Mouse (Mus musculus) liver, adult (tissue): ENCODE data around the gene Trim66.

ENCODE experiments used
- GATA4 ChIP-seq: IDR thresholded peaks from 2 replicates; pipeline ENCODE4 v1.6.1; 2014; ENCODE audit warnings: mild to moderate bottlenecking, low read length; ENCODE audit not compliant: insufficient replicate concordance

Trim66 gene

DNA sequence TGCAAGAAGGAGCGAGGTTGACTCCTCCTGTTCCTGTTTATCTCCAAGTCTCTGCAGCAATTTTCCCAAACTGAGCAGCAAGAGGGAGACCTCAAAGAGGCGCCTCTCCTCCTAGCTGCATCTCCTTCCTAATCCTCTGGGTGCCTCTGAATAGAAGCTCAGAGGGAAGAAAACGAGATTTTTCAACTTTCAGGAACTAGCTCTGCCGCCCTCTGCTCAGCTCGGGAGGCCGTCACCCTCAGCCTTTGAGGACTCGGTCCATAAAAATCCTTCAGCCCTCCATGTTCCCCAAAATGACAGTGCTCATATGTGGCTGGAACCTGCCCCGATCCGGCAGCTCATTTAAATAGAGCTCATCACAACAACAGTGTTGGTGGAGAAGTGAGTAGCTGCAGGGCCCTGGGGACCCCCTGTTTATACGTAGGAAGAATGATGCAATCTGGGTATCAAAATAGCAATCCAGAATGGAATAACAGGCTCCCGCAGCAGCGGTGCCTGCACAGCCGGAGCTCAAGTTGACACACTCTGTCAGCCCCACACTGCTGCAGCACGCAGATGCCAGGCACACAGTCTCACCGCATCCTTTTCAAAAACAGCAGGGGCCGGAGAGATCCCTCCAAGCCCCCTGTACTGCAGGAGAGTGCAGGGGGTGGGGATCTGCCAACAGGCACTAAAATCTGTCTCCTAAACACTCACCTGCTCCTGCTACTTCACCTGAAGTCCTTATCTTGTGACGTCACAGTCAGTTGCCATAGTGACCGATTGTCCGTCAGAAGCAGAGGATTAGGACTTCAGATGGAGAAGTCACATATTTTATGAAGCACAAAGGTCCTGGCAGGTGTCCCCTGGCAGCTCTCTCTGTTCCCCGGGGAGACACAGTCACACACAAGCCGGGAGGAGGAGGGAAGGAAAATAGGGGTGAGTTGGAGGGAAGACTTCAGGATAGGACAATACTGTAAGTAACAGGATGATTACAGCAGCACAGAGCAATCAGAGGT lies 14.3 kb downstream of the Trim66 start:
- TF ChIP-seq GATA4: no peak

DNA sequence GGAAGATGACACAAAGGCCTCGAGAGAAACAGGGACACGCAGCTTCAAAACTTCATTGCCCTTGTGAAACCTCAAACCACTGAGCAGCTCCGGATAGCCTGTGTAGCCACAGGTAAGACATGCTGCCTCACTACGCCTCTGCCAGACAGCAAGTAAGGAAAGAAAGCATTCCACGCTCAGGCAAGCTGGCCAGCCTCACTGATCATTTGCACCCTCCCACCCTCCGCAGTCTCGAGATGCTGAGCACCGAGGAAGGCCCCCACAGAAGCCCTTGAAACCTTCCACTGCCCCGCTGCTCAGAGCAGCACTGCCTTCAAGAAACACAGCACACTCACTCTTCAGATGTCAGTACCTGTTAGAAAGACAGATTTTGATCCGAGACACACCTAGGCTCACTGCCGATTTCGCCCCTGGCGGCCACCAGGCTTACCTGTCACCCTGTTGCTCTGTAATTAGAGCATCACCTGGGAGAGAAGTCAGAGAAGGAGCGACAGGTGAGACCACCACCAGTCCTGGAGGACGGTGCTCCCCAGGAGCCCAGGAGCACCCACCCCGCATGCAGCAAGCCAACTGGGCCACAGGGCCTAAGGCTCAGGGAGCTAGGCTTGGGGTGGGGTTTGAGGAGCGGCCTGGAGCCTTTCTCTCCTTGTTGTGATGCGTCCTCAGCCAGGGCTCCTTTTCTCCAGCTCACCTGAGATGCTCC lies 15.2 kb downstream of the Trim66 start:
- TF ChIP-seq GATA4: no peak

DNA sequence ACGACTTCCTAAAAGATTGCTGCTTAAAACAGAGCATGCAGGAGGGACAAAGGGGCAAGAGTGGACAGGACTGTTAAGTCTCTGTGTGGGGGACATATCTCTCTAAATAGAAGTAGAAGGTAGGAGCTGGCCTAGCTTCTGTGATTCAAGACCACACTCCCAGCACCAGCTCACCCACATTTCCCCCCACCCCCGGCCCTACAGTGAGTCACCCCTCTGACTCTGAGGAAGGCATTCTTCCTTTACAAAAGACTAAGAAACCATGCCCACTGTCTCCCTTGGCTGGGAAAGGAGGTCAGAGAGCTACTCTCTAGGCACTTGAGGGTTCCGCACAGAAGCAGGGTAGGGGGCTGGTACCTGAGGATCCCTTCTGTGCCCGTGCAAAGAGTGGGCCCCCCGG lies 23.7 kb downstream of the Trim66 start:
- no peak for TF ChIP-seq GATA4

DNA sequence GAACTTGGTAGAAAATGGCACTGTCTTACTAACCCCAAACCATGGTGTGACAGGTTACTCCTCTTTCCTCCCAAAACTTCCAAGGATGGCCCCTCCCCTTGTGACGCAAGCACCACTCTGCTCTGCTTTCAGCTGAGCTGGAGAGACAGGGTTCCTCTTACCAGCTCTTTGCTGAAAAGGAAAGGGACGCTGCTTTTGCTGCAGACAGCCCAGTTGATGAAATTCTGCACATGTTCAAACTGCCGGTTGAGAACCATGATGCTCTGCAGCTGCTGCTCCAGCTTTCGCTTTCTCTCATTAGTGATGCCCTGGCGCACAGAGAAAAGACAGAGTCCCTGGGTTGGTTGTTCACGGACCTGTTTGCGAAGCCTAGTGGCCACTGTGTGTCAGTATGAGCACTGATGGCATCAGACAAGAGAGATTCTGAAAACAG lies 27.2 kb downstream of the Trim66 start:
- TF ChIP-seq GATA4: no peak

DNA sequence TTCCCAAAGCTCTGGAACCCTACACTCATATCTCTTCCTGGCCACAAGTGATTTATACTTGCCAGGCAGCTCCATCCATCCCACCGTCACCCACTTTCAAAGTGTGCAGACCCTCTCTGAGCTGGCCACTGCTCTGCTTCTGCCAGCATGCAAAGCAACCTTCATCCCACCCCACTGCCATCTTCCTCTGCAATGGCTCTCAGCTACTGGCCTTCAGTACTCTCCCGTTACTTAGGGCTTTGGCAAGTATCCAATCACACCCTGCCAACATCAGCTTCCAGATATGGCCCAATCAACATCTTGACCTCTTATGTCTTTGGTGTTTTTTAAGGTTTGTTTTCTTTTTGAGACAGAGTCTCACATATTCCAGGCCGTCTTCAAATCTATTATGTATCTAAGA lies 30.0 kb downstream of the Trim66 start:
- TF ChIP-seq GATA4: no peak

- TF ChIP-seq GATA4: no peak
These were observed 37.2 kb downstream of the Trim66 start for GRCm38 (mm10) chr7:109470700-109471099.

DNA sequence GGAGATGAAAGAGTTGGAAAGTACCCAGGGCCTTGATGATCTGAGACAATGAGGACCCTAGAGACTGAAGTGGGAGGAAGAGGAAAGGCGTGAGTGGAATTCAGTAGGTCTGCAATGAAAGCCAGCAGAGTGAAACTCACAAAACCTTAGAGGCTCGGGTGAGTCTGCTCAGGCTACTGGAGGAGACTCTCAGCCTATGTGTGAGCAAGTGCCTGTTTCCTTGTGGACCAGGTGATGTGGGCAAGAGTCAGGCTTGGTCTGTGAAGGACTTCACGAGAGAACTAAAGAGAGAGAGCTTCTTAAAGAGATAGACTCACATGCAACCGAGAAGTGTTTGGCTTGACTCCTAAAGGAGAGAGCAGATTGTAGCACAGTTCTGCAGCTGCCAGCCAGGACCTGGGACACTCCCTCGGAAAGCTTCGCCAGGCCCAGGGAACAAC lies 39.7 kb downstream of the Trim66 start:
- no peak for TF ChIP-seq GATA4

DNA sequence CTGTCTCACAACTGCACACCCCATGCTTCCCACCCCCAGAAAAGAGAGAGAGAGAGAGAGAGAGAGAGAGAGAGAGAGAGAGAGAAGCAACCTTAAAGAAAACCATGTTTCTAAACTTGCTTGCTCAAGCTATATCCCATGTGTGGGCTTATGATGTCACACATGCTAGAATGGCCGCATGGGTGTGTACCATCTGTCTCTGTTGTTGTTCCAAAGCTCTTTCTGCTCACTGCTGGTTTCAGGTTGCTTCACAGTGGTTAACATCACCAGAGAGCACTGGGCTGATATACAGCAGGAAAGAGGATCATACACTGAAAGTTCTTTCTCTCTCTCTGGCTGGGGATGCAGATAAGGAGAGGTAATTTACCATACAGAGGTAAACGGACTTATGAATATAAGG lies 40.3 kb downstream of the Trim66 start:
- TF ChIP-seq GATA4: no peak

GRCm38 (mm10) chr7:109460698-109461097 lies 47.2 kb downstream of the Trim66 start:
- TF ChIP-seq GATA4: no peak

DNA sequence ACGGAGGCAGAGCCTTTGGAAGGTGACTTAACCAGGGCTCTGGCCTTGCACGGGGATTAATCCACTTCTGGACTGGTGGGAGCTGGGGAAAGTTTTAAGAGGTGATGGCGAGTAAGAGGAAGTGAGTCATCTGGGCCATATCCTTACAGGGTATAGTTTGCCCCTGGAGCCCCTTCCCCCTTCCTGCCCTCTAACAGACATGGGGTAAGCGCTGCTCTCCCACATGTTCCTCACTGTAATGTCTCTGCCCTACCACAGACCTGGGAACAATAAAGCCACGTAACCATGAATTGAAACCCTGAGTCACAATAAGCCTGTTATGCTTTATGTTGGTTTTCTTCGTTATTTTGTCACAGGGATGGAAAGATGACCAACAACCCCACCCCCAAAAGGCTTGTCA lies 51.4 kb downstream of the Trim66 start:
- TF ChIP-seq GATA4: no peak

- TF ChIP-seq GATA4: no peak
These were observed 52.2 kb downstream of the Trim66 start for GRCm38 (mm10) chr7:109455748-109456147.

DNA sequence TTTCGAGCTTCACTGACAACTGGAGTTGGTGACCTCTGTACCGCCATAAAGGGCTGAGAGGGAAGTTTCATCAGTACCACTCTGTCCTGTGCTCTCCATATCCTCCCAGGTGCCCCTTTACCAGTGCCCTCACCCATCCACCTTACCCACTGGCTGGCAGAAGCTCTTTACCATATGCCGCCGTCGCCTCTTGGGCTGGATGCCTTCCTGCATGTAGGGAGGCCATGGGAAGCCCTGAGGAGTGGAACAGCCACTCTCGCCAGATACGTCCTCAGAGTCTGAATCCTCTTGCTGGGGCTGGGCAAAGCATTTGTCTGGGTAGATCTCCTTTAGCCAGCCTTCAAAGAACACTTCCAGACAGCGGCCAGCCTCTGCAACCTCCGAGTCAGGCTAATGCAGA lies 53.1 kb downstream of the Trim66 start:
- no peak for TF ChIP-seq GATA4

GRCm38 (mm10) chr7:109448060-109448459 lies 59.9 kb downstream of the Trim66 start:
- no peak for TF ChIP-seq GATA4

GRCm38 (mm10) chr7:109445012-109445411 lies 62.9 kb downstream of the Trim66 start:
- TF ChIP-seq GATA4: no peak

GRCm38 (mm10) chr7:109442739-109443138 lies 65.2 kb downstream of the Trim66 start:
- no peak for TF ChIP-seq GATA4

DNA sequence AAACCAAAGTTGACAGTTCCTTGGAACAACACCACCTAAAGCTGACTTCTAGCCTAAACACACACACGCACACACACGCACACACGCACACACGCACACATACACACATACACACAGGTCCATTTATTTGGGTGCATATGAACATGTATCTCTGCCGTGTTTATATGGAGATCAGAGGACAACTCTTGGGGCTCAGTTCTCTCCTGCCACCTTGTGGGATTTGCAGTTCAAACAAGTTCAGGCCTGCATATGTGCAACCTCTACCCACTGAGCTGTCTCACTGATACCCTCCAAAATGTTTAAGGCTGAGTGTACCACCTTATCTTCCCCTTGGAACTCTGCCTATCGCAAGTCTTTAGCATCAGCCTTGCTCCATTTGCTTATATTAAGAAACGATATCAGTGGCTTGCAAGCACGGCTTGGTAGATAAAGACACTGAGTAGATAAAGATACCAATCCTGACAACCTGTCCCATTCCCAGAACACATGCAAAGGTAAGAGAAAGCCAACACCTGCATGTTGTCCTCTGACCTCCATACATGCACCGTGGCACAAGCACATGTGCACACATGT lies 67.2 kb downstream of the Trim66 start:
- no peak for TF ChIP-seq GATA4
